Mouse (Mus musculus) hindbrain, embryonic 13.5 days (tissue): ENCODE measurements around the gene Pla2g2e. TPM values are rescaled to one million over a fixed set of nuclear protein-coding genes. Genes with fewer than 3 reads are reported as not detected.
"Not testable (repeated sequence)": the region's sequence is repeated elsewhere in the genome, so short reads cannot be mapped to it uniquely, and the experiment has no call there.

Experiments used
- ATAC-seq: fragments of 200-750 bp; cut with Nextera tagmentation; 2 replicates; pipeline ENCODE4 v1.8.0; 2017; ENCODE audit warnings: moderate TSS enrichment; ENCODE audit not compliant: low FRiP score
- H3K27ac ChIP-seq: fragments of 300-500 bp; sonication (generic); 2 replicates; pipeline ENCODE4 v1.5.1; 2015; ENCODE audit warnings: inconsistent platforms, mild to moderate bottlenecking, moderate library complexity
- H3K27me3 ChIP-seq: fragments of 300-500 bp; sonication (generic); 2 replicates; pipeline ENCODE4 v1.6.1; 2015; ENCODE audit warnings: mild to moderate bottlenecking, inconsistent platforms
- H3K36me3 ChIP-seq: fragments of 300-500 bp; sonication (generic); 2 replicates; pipeline ENCODE4 v1.6.1; 2015; ENCODE audit warnings: mild to moderate bottlenecking, inconsistent platforms
- H3K4me1 ChIP-seq: fragments of 300-500 bp; sonication (generic); replicated peaks from 2 replicates; pipeline ENCODE4 v1.6.1; 2015; ENCODE audit warnings: inconsistent platforms
- H3K4me2 ChIP-seq: fragments of 300-500 bp; sonication (generic); 2 replicates; pipeline ENCODE4 v1.6.1; 2015; ENCODE audit warnings: inconsistent platforms, mild to moderate bottlenecking, moderate library complexity
- H3K4me3 ChIP-seq: fragments of 300-500 bp; sonication (generic); 2 replicates; pipeline ENCODE4 v1.5.1; 2015; ENCODE audit warnings: mild to moderate bottlenecking, inconsistent platforms
- H3K9ac ChIP-seq: fragments of 300-500 bp; sonication (generic); 2 replicates; pipeline ENCODE4 v1.6.1; 2015; ENCODE audit warnings: mild to moderate bottlenecking, inconsistent platforms
- H3K9me3 ChIP-seq: fragments of 300-500 bp; sonication (generic); 2 replicates; pipeline ENCODE4 v1.6.1; 2016; ENCODE audit warnings: inconsistent platforms
- WGBS: fragments of 180-500 bp; shearing (Covaris S2); methylation state at CpG from one replicate; pipeline ENCODE4 v1.1.7; 2015; 5-methylcytosine and 5-hydroxymethylcytosine counted together
- polyA plus RNA-seq: library from polyadenylated mRNA; unstranded; fragments of >200 nt; fragmentation: Nextera tagmentation; extraction: Ambion mirVana; gene quantifications from 2 replicates; pipeline ENCODE4 v1.2.1, GENCODE M21; 2015

Gene Pla2g2e
- polyA plus RNA-seq, 1 experiment from 2014 or later = not detected

GRCm38 (mm10) chr4:138884261-138884660 is 6.5 kb downstream of the Pla2g2e start:
- H3K9ac ChIP-seq = no peak overlapping the region
- H3K27ac ChIP-seq = no peak overlapping the region
- no peaks in the 10 kb centered on the region for H3K9me3 ChIP-seq
- H3K4me1 ChIP-seq = peaks cover 9% of the 10 kb centered on the region
- no peak overlapping the region for H3K4me2 ChIP-seq
- ATAC-seq = no peak
- 16% methylated on average over 6 of the region's 6 CpGs for WGBS
- H3K36me3 ChIP-seq = no peaks in the 10 kb centered on the region
- H3K4me3 ChIP-seq = no peak overlapping the region
- 0 out of 2 replicates have a peak, but pooled peaks cover 9% of the 10 kb centered on the region for H3K27me3 ChIP-seq

- peak overlapping the region; percentile 35; the same call in 1 of the 2 replicates for H3K27ac ChIP-seq
- ATAC-seq = no peak
- 66% methylated on average over 7 of the region's 7 CpGs for WGBS
- no peaks in the 10 kb centered on the region for H3K4me1 ChIP-seq
- H3K9ac ChIP-seq = no peak overlapping the region
- no peaks in the 10 kb centered on the region for H3K9me3 ChIP-seq
- H3K4me2 ChIP-seq = no peak overlapping the region
- peaks cover 40% of the 10 kb centered on the region for H3K36me3 ChIP-seq
- H3K4me3 ChIP-seq = no peak overlapping the region
- H3K27me3 ChIP-seq = no peaks in the 10 kb centered on the region
These were observed 11.4 kb downstream of the Pla2g2e start for GRCm38 (mm10) chr4:138889165-138889564.

DNA sequence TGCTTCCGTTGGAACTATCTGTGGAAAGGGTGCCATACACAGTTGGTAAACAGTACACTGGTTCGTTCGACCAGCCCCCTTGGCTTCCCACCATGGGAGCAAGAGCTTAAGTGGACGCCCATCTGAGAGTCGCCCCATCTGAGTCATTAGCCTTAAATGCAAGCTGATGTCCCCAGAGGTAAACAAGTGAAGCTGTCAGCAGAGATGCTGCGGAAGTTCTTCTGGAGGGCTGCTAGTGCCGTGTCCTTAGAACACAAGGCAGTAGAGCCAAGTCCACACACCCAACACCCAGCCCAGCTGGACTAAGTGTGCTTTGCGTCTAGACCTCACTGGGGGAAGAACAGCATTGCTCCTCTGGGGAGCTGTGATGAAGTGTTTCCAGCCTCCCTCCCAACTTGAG is 11.9 kb downstream of the Pla2g2e start:
- Histone ChIP-seq H3K36me3 (peaks cover 44% of the 10 kb centered on the region), H3K4me1 (no peaks in the 10 kb centered on the region), H3K9me3 (no peaks in the 10 kb centered on the region), H3K9ac (no peak overlapping the region), H3K4me3 (no peak overlapping the region), H3K4me2 (no peak overlapping the region), H3K27me3 (no peaks in the 10 kb centered on the region), H3K27ac (peak overlapping the region; percentile 35; the same call in 1 of the 2 replicates)
- ATAC-seq = no peak
- WGBS = 79% methylated on average over 8 of the region's 8 CpGs

GRCm38 (mm10) chr4:138892655-138893054 is 14.9 kb downstream of the Pla2g2e start:
- Histone ChIP-seq H3K27me3 (no peaks in the 10 kb centered on the region), H3K9me3 (no peaks in the 10 kb centered on the region), H3K36me3 (peaks cover 75% of the 10 kb centered on the region), H3K4me2 (no peak overlapping the region), H3K27ac (no peak overlapping the region), H3K4me3 (no peak overlapping the region), H3K4me1 (no peaks in the 10 kb centered on the region), H3K9ac (no peak overlapping the region)
- 83% methylated on average over 6 of the region's 6 CpGs for WGBS
- no peak for ATAC-seq

GRCm38 (mm10) chr4:138893789-138894188 is 16.0 kb downstream of the Pla2g2e start:
- not testable (repeated sequence) for H3K4me3 ChIP-seq, H3K4me2 ChIP-seq, ATAC-seq, H3K9me3 ChIP-seq, H3K4me1 ChIP-seq, H3K27ac ChIP-seq, H3K9ac ChIP-seq, H3K27me3 ChIP-seq
- 88% methylated on average over 11 of the region's 11 CpGs for WGBS
- peaks cover 86% of the 10 kb centered on the region for H3K36me3 ChIP-seq

DNA sequence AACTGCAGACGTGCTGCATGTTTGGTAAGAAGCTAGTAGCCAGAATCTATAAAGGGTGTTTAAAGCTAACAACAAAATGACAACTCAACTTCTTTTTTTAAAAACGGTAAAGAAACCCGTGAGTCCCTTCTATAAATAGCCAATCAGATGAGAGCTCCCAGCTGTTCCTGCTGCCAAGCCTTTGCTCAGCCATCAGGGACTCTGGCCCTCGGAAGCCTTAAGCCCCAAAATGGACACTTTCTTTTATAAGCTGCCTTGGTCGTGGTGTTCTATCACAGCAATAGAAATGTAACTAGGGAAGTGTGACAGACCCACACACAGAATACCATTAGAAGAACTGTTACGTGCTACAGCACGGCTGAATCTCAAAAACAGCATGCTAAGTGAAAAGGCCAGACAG is 21.6 kb downstream of the Pla2g2e start:
- peaks cover 94% of the 10 kb centered on the region for H3K36me3 ChIP-seq
- no peaks in the 10 kb centered on the region for H3K4me1 ChIP-seq
- no peak overlapping the region for H3K4me2 ChIP-seq
- H3K27me3 ChIP-seq = no peaks in the 10 kb centered on the region
- no peak overlapping the region for H3K9ac ChIP-seq
- no peak for ATAC-seq
- no peak overlapping the region for H3K27ac ChIP-seq
- H3K9me3 ChIP-seq = no peaks in the 10 kb centered on the region
- 79% methylated on average over 7 of the region's 7 CpGs for WGBS
- no peak overlapping the region for H3K4me3 ChIP-seq

DNA sequence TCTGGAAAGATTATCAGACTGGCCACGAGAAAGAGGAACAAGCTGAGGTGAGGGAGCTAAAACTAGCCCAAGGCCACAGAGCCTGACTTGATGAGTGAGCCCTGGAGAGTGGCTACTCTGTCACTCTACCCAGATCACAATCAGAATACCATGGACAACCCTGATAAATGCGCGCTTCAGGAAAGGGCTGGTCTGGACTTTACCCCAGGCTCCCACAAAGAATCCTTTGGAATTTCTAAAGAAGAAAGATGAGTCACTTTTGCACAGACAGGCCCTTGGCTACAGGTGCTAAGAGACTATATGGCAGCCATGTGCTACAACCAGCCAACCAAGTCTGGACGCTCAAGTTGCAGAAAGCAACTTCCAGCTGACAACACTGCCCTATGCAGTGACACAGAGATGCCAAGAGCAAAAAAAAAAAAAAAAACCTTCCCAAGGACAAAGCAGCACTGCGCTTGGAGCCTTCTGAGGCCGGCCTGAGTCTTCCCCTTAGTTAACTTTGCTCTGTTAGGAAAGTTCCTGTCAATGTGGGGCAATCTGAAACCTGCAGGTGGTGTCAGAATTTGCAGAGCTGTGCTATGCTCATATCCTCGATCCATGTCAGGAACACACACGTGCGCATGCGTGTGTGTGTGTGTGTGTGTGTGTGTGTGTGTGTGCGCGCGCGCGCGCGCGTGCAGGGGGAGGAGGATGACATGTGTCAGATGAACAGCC is 28.0 kb downstream of the Pla2g2e start:
- H3K27ac ChIP-seq = no peak overlapping the region
- H3K27me3 ChIP-seq = no peaks in the 10 kb centered on the region
- no peak overlapping the region for H3K9ac ChIP-seq
- H3K36me3 ChIP-seq = peaks cover 86% of the 10 kb centered on the region
- 96% methylated on average over 18 of the region's 18 CpGs for WGBS
- no peak overlapping the region for H3K4me3 ChIP-seq
- H3K4me1 ChIP-seq = peaks cover 10% of the 10 kb centered on the region
- no peak for ATAC-seq
- H3K9me3 ChIP-seq = no peaks in the 10 kb centered on the region
- H3K4me2 ChIP-seq = no peak overlapping the region

- H3K36me3 ChIP-seq = peaks cover 13% of the 10 kb centered on the region
- H3K27me3 ChIP-seq = no peaks in the 10 kb centered on the region
- H3K4me1 ChIP-seq = peaks cover 35% of the 10 kb centered on the region
- under 1% methylated on average over 52 of the region's 52 CpGs for WGBS
- peak; percentile 64 for ATAC-seq
- peak overlapping the region; percentile 96 for H3K4me3 ChIP-seq
- peak overlapping the region; percentile 81 for H3K4me2 ChIP-seq
- H3K27ac ChIP-seq = peak overlapping the region; percentile 79
- H3K9ac ChIP-seq = peak overlapping the region; percentile 95
- no peaks in the 10 kb centered on the region for H3K9me3 ChIP-seq
These were observed 35.5 kb downstream of the Pla2g2e start for GRCm38 (mm10) chr4:138913141-138913787.

DNA sequence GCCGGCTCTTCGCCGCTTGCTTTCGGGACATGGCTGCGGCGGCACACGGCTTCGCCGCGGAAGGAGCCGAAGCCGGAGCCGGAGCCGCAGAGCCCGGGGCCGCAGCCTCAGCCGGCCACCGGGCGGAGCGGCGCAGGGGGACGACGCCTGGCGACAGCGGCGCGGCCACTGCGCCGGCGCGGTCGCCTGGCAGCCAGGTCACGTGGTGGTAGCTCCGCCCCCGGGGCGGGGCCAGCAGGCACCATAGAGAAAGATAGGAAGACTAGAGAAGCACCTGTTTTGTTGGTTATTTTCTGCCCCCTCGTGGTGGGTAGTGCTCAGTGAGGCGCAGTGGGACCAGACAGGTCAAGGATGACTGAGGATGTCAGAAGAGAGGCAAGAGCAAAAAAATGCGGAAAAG is 36.1 kb downstream of the Pla2g2e start, which contains the start of gene Otud3:
TSS of gene Otud3 (minus strand) at position 149 of the 400 bp plus-strand sequence.
- H3K4me3 ChIP-seq = peak within 1 kb of the TSS; percentile 96
- 1% methylated on average over 36 of the region's 39 CpGs for WGBS
- peaks cover 11% of the 10 kb centered on the region for H3K36me3 ChIP-seq
- peaks cover 35% of the 10 kb centered on the region for H3K4me1 ChIP-seq
- no peaks in the 10 kb centered on the region for H3K27me3 ChIP-seq
- peak within 1 kb of the TSS; percentile 95 for H3K9ac ChIP-seq
- peak within 1 kb of the TSS; percentile 79 for H3K27ac ChIP-seq
- H3K9me3 ChIP-seq = no peaks in the 10 kb centered on the region
- peak within 1 kb of the TSS; percentile 81 for H3K4me2 ChIP-seq
- ATAC-seq = peak; percentile 95

DNA sequence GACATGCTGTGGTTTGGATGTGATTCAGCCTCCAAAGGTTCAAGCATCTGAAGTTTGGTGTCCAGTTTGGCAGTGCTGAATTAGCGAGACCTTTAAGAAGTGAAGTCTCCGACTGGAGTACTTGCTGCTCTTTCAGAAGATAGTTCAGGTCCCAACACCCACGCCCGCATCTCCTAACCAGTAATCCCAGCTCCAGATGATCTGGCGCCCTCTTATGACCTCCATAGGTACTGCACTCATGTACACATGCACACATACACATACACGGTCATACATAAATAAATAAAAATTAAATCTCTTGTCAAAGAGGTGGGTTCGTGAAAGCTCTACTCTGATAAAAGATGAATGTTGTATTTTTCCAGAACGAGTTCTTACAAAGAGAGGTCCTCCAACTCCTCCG is 39.5 kb downstream of the Pla2g2e start:
- H3K4me3 ChIP-seq = no peak overlapping the region
- H3K4me1 ChIP-seq = peaks cover 17% of the 10 kb centered on the region
- ATAC-seq = no peak
- no peaks in the 10 kb centered on the region for H3K27me3 ChIP-seq
- no peaks in the 10 kb centered on the region for H3K36me3 ChIP-seq
- WGBS = 85% methylated on average over 9 of the region's 9 CpGs
- no peak overlapping the region for H3K27ac ChIP-seq
- no peaks in the 10 kb centered on the region for H3K9me3 ChIP-seq
- H3K9ac ChIP-seq = no peak overlapping the region
- no peak overlapping the region for H3K4me2 ChIP-seq

- peaks cover 7% of the 10 kb centered on the region for H3K4me1 ChIP-seq
- H3K27me3 ChIP-seq = 0 out of 2 replicates have a peak, but pooled peaks cover under 1% of the 10 kb centered on the region
- H3K27ac ChIP-seq = peak overlapping the region; percentile 62; the same call in 1 of the 2 replicates
- peak overlapping the region; percentile 58; the same call in 1 of the 2 replicates for H3K9ac ChIP-seq
- H3K4me2 ChIP-seq = peak overlapping the region; percentile 52
- peak overlapping the region; percentile 32 for H3K4me3 ChIP-seq
- H3K9me3 ChIP-seq = no peaks in the 10 kb centered on the region
- ATAC-seq = peak; percentile 70
- H3K36me3 ChIP-seq = no peaks in the 10 kb centered on the region
- 31% methylated on average over 20 of the region's 20 CpGs for WGBS
These were observed 43.8 kb downstream of the Pla2g2e start for GRCm38 (mm10) chr4:138921254-138922130.

- Histone ChIP-seq H3K4me2 (peak overlapping the region; percentile 52), H3K9ac (peak overlapping the region; percentile 58; the same call in 1 of the 2 replicates), H3K4me3 (peak overlapping the region; percentile 32), H3K36me3 (no peaks in the 10 kb centered on the region), H3K9me3 (no peaks in the 10 kb centered on the region), H3K27me3 (0 out of 2 replicates have a peak, but pooled peaks cover 2% of the 10 kb centered on the region), H3K27ac (peak overlapping the region; percentile 12; the same call in 1 of the 2 replicates), H3K4me1 (peaks cover 7% of the 10 kb centered on the region)
- WGBS = 4% methylated on average over 11 of the region's 11 CpGs
- ATAC-seq = peak; percentile 74
These were observed 44.4 kb downstream of the Pla2g2e start for GRCm38 (mm10) chr4:138922131-138922459.
